Mouse (Mus musculus) lung, embryonic 14.5 days (tissue): ENCODE measurements around the gene Catsperg1. TPM values are rescaled to one million over a fixed set of nuclear protein-coding genes. Genes with fewer than 3 reads are reported as not detected.
"Not testable (repeated sequence)": the region's sequence is repeated elsewhere in the genome, so short reads cannot be mapped to it uniquely, and the experiment has no call there.

Experiments
- ATAC-seq: fragments of 200-750 bp; cut with Nextera tagmentation; 2 replicates; pipeline ENCODE4 v1.8.0; 2017; ENCODE audit warnings: mild to moderate bottlenecking, moderate TSS enrichment, moderate library complexity; ENCODE audit not compliant: insufficient read depth
- DNase-seq: peaks from one replicate; pipeline ENCODE4 v3.0.0-alpha.2; 2015
- H3K27ac ChIP-seq: fragments of 300-500 bp; sonication (generic); 2 replicates; pipeline ENCODE4 v1.5.1; 2014; ENCODE audit warnings: low read depth, mild to moderate bottlenecking, moderate library complexity
- H3K27me3 ChIP-seq: fragments of 300-500 bp; sonication (generic); 2 replicates; pipeline ENCODE4 v1.6.1; 2014; ENCODE audit warnings: low read length, control low read depth; ENCODE audit not compliant: insufficient read depth
- H3K36me3 ChIP-seq: fragments of 300-500 bp; sonication (generic); 2 replicates; pipeline ENCODE4 v1.6.1; 2014; ENCODE audit warnings: control low read depth; ENCODE audit not compliant: insufficient read depth
- H3K4me1 ChIP-seq: fragments of 300-500 bp; sonication (generic); 2 replicates; pipeline ENCODE4 v1.6.1; 2014; ENCODE audit warnings: antibody characterized with exemption, control low read depth; ENCODE audit not compliant: insufficient read depth
- H3K4me2 ChIP-seq: fragments of 300-500 bp; sonication (generic); 2 replicates; pipeline ENCODE4 v1.6.1; 2014; ENCODE audit warnings: mild to moderate bottlenecking
- H3K4me3 ChIP-seq: fragments of 300-500 bp; sonication (generic); 2 replicates; pipeline ENCODE4 v1.5.1; 2014; ENCODE audit warnings: low read depth, low read length
- H3K9ac ChIP-seq: fragments of 300-500 bp; sonication (generic); 2 replicates; pipeline ENCODE4 v1.6.1; 2014
- H3K9me3 ChIP-seq: fragments of 300-500 bp; sonication (generic); 2 replicates; pipeline ENCODE4 v1.6.1; 2016; ENCODE audit warnings: low read depth, low read length, control low read depth
- CTCF ChIP-seq: IDR thresholded peaks from 2 replicates; pipeline ENCODE4 v1.5.1; 2016; ENCODE audit warnings: antibody characterized with exemption, low read depth
- WGBS: fragments of 180-500 bp; shearing (Covaris S2); extraction: QIAGEN DNeasy Blood & Tissue Kit; methylation state at CpG from one replicate; pipeline ENCODE4 v1.1.7; 2014; 5-methylcytosine and 5-hydroxymethylcytosine counted together
- polyA plus RNA-seq: library from polyadenylated mRNA; unstranded; fragments of >200 nt; fragmentation: Nextera tagmentation; extraction: Ambion mirVana; gene quantifications from 2 replicates; pipeline ENCODE4 v1.2.1, GENCODE M21; 2014

Catsperg1 gene
- polyA plus RNA-seq, 1 experiment from 2014 or later, result 0.87 TPM

DNA sequence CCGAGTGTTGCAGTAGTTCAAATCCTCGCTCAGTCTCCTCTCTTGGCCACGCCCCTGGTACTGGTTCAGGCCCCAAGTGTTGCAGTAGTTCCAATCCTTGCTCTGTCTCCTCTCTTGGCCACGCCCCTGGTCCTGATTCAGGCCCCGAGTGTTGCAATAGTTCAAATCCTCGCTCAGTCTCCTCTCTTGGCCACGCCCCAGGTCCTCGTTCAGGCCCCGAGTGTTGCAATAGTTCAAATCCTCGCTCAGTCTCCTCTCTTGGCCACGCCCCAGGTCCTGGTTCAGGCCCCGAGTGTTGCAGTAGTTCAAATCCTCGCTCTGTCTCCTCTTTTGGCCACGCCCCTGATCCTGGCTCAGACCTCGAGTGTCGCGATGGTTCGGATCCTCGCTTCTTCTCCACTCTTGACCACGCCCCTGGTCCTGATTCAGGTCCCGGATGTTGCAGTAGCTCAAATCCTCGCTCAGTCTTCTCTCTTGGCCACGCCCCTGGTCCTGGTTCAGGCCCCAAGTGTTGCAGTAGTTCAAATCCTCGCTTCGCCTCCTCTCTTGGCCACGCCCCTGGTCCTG is 1.6 kb downstream of the Catsperg1 start:
- no peak overlapping the region for H3K27ac ChIP-seq
- DNase-seq, result peak; percentile 46
- peak overlapping the region; percentile 33 for H3K4me3 ChIP-seq
- H3K9ac ChIP-seq, result no peak overlapping the region
- no peak for ATAC-seq
- 15% methylated on average over 26 of the region's 26 CpGs for WGBS
- no peak for TF ChIP-seq CTCF
- H3K4me1 ChIP-seq, result peaks cover 7% of the 10 kb centered on the region; the same call in 1 of the 2 replicates
- peaks cover 3% of the 10 kb centered on the region; the same call in 1 of the 2 replicates for H3K9me3 ChIP-seq
- H3K36me3 ChIP-seq, result no peaks in the 10 kb centered on the region
- peak overlapping the region; percentile 62 for H3K4me2 ChIP-seq
- peaks cover 6% of the 10 kb centered on the region; the same call in 1 of the 2 replicates for H3K27me3 ChIP-seq

- Histone ChIP-seq H3K27ac (peak overlapping the region; percentile 80), H3K9me3 (peaks cover 3% of the 10 kb centered on the region; the same call in 1 of the 2 replicates), H3K4me1 (peaks cover 7% of the 10 kb centered on the region; the same call in 1 of the 2 replicates), H3K4me2 (peak overlapping the region; percentile 62), H3K36me3 (no peaks in the 10 kb centered on the region), H3K27me3 (peaks cover 6% of the 10 kb centered on the region; the same call in 1 of the 2 replicates), H3K4me3 (peak overlapping the region; percentile 33), H3K9ac (no peak overlapping the region)
- DNase-seq (peak; percentile 94), ATAC-seq (peak; percentile 85)
- TF ChIP-seq CTCF, result no peak
- WGBS, result 4% methylated on average over 34 of the region's 34 CpGs
These were observed 2.2 kb downstream of the Catsperg1 start for GRCm38 (mm10) chr7:29211415-29212198.

DNA sequence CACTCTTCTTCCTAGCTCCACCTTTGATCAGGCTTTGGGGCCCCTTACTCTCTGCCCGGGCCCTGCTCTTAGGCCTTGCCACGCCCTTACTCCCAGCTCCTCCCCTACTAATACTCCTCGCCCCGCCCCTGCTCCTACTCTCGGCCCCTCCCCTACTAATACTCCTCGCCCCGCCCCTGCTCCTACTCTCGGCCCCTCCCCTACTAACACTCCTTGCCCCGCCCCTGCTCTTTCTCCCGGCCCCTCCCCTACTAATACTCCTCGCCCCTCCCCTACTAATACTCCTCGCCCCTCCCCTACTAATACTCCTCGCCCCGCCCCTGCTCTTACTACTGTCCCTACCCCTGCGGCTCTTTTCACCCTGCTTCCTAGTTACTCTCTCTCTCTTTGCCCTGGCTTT is 2.8 kb downstream of the Catsperg1 start:
- H3K4me3 ChIP-seq, result peak overlapping the region; percentile 33
- peak overlapping the region; percentile 62 for H3K4me2 ChIP-seq
- not testable (repeated sequence) for H3K27me3 ChIP-seq, H3K36me3 ChIP-seq, H3K9me3 ChIP-seq, H3K4me1 ChIP-seq, H3K9ac ChIP-seq
- DNase-seq (peak; percentile 14), ATAC-seq (peak; percentile 11; the same call in 1 of the 2 replicates)
- H3K27ac ChIP-seq, result peak overlapping the region; percentile 80; the same call in 1 of the 2 replicates
- WGBS, result 22% methylated on average over 12 of the region's 15 CpGs

- Histone ChIP-seq H3K27ac (no peak overlapping the region), H3K36me3 (no peaks in the 10 kb centered on the region), H3K9me3 (no peaks in the 10 kb centered on the region), H3K9ac (no peak overlapping the region), H3K27me3 (no peaks in the 10 kb centered on the region), H3K4me1 (no peaks in the 10 kb centered on the region), H3K4me3 (no peak overlapping the region), H3K4me2 (no peak overlapping the region)
- ATAC-seq (no peak), DNase-seq (no peak)
- TF ChIP-seq CTCF, result no peak
- 76% methylated on average over 6 of the region's 6 CpGs for WGBS
These were observed 11.3 kb downstream of the Catsperg1 start for GRCm38 (mm10) chr7:29202577-29202976.

DNA sequence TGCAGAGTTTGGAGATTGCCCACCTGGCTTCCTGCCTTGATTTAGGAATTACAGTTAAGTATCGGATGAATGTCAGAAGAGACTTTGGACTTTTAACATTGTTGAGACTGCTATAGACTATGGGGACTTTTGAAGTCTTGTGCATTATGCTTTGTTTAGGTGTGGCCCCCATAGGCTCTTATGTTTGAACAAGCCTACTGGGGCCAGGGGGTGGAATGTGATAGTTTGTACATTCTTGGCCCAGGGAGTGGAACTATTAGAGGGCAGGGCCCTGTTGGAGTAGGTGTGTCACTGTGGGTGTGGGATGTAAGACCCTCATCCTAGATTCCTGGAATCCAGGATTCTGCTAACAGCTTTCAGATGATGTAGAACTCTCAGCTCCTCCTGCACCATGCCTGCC is 19.6 kb downstream of the Catsperg1 start:
- 90% methylated on average over 1 of the region's 1 CpGs for WGBS
- H3K27ac ChIP-seq, H3K36me3 ChIP-seq, H3K9ac ChIP-seq, DNase-seq, H3K4me3 ChIP-seq, H3K9me3 ChIP-seq, H3K4me2 ChIP-seq, ATAC-seq, H3K27me3 ChIP-seq, H3K4me1 ChIP-seq: not testable (repeated sequence)

- 91% methylated on average over 4 of the region's 4 CpGs for WGBS
- not testable (repeated sequence) for H3K4me2 ChIP-seq, H3K4me1 ChIP-seq, ATAC-seq, H3K4me3 ChIP-seq, H3K9me3 ChIP-seq, H3K27ac ChIP-seq, H3K9ac ChIP-seq, DNase-seq, H3K27me3 ChIP-seq
- peaks cover 17% of the 10 kb centered on the region for H3K36me3 ChIP-seq
These were observed 32.5 kb downstream of the Catsperg1 start for GRCm38 (mm10) chr7:29181323-29181722.

DNA sequence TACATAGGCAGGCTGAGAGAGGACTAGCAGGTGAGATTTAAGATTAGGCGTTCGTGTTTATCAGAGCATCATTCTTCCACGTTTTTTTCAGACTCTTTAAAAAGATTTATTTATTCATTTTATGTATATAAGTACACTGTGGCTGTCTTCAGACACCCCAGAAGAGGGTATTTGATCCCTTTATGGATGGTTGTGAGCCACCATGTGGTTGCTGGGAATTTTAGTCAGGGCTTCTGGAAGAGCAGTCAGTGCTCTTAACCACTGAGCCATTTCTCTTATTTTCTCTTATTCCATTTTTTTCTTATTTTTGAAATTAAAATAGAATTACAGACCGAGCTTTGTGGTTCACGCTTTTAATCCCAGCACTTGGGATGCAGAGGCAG is 33.0 kb downstream of the Catsperg1 start:
- TF ChIP-seq CTCF, result no peak
- ATAC-seq (no peak; the same call in 1 of the 2 replicates), DNase-seq (no peak)
- Histone ChIP-seq H3K27me3 (no peaks in the 10 kb centered on the region), H3K4me1 (0 out of 2 replicates have a peak, but pooled peaks cover 7% of the 10 kb centered on the region), H3K9ac (no peak overlapping the region), H3K9me3 (no peaks in the 10 kb centered on the region), H3K27ac (no peak overlapping the region), H3K36me3 (peaks cover 21% of the 10 kb centered on the region), H3K4me2 (peak overlapping the region; percentile 85), H3K4me3 (peak overlapping the region; percentile 83)
- 40% methylated on average over 5 of the region's 5 CpGs for WGBS
